Comparison of ENCODE assay signal across 8 mouse cellular contexts in the genomic region with DNA sequence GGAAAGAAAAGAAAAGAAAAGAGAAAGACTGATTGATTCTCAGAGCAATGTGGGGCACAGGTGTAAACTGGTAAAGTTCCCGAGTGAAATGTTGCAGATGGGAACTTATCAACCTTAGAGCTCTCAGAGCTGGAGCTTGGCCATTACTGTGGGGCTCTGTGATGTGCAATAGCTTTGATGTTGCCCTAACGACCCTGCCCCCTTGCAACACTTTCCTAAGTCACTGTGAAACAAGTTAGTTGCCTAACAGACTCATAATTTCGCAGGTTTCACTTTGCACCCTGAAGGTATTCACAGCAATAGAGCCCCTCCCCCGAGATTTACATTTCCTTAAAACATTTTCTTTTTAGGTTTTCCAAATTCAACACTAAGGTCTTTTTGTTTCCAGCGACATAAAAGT. TPM values are rescaled to one million over a fixed set of nuclear protein-coding genes. Genes with fewer than 3 reads are reported as not detected.
DNase-seq lines count a peak whose midpoint lies in the region; ATAC-seq lines count a peak whose summit lies in the region.

A gene (plus strand): TSS at position 387 of the 400 bp plus-strand sequence.

- H3K9me3 ChIP-seq in embryonic facial prominence, embryonic 11.5 days (replicated peaks; ENCODE audit: control insufficient read depth, low read length) = no peaks in the 10 kb centered on the region
- no peaks in the 10 kb centered on the region for H3K9me3 ChIP-seq in heart, embryonic 12.5 days (replicated peaks)
- no peaks in the 10 kb centered on the region for H3K9me3 ChIP-seq in limb, embryonic 11.5 days (ENCODE audit: control insufficient read depth, low read length)
- no peaks in the 10 kb centered on the region for H3K9me3 ChIP-seq in midbrain, embryonic 12.5 days

- peak within 1 kb of the TSS; percentile 37 for H3K4me3 ChIP-seq in embryonic facial prominence, embryonic 11.5 days (ENCODE audit: low read depth, low read length)
- H3K4me3 ChIP-seq in heart, embryonic 12.5 days = peak within 1 kb of the TSS; percentile 65
- peak within 1 kb of the TSS; percentile 45 for H3K4me3 ChIP-seq in limb, embryonic 11.5 days (ENCODE audit: low read depth, low read length)
- H3K4me3 ChIP-seq in midbrain, embryonic 12.5 days = peak within 1 kb of the TSS; percentile 49

- WGBS in embryonic facial prominence, embryonic 11.5 days = under 1% methylated on average over 5 of the region's 5 CpGs
- WGBS in heart, embryonic 12.5 days = 1% methylated on average over 5 of the region's 5 CpGs
- WGBS in limb, embryonic 11.5 days = 2% methylated on average over 5 of the region's 5 CpGs
- WGBS in midbrain, embryonic 12.5 days = 5% methylated on average over 5 of the region's 5 CpGs

- peak within 1 kb of the TSS; percentile 54 for H3K9ac ChIP-seq in embryonic facial prominence, embryonic 11.5 days (replicated peaks; ENCODE audit: low read length)
- peak within 1 kb of the TSS; percentile 72 for H3K9ac ChIP-seq in heart, embryonic 12.5 days
- peak within 1 kb of the TSS; percentile 76 for H3K9ac ChIP-seq in limb, embryonic 11.5 days (ENCODE audit: low read length)
- H3K9ac ChIP-seq in midbrain, embryonic 12.5 days (replicated peaks) = peak within 1 kb of the TSS; percentile 49

- H3K27me3 ChIP-seq in embryonic facial prominence, embryonic 11.5 days (ENCODE audit: control insufficient read depth, insufficient read depth, low read length) = no peaks in the 10 kb centered on the region
- no peaks in the 10 kb centered on the region for H3K27me3 ChIP-seq in heart, embryonic 12.5 days (replicated peaks)
- no peaks in the 10 kb centered on the region for H3K27me3 ChIP-seq in limb, embryonic 11.5 days (ENCODE audit: control insufficient read depth, insufficient read depth, low read length)
- no peaks in the 10 kb centered on the region for H3K27me3 ChIP-seq in midbrain, embryonic 12.5 days

- no peak within 1 kb of the TSS for H3K27ac ChIP-seq in embryonic facial prominence, embryonic 11.5 days (replicated peaks; ENCODE audit: low read depth, low read length)
- H3K27ac ChIP-seq in heart, embryonic 12.5 days (ENCODE audit: poor library complexity, severe bottlenecking) = peak within 1 kb of the TSS; percentile 63
- H3K27ac ChIP-seq in limb, embryonic 11.5 days (replicated peaks; ENCODE audit: low read depth, low read length) = peak within 1 kb of the TSS; percentile 52; the same call in 1 of the 2 replicates
- H3K27ac ChIP-seq in midbrain, embryonic 12.5 days (replicated peaks) = no peak within 1 kb of the TSS

- no peaks in the 10 kb centered on the region for H3K4me1 ChIP-seq in embryonic facial prominence, embryonic 11.5 days (ENCODE audit: control insufficient read depth, insufficient read depth, low read length)
- H3K4me1 ChIP-seq in heart, embryonic 12.5 days (replicated peaks) = peaks cover 20% of the 10 kb centered on the region
- peaks cover 16% of the 10 kb centered on the region; the same call in 1 of the 2 replicates for H3K4me1 ChIP-seq in limb, embryonic 11.5 days (ENCODE audit: control insufficient read depth, insufficient read depth, low read length)
- H3K4me1 ChIP-seq in midbrain, embryonic 12.5 days = 0 out of 2 replicates have a peak, but pooled peaks cover 13% of the 10 kb centered on the region

- ATAC-seq in embryonic facial prominence, embryonic 11.5 days (replicated peaks; ENCODE audit: insufficient number of reproducible peaks, low FRiP score, low TSS enrichment, low read depth) = peak; percentile 17; the same call in 1 of the 2 replicates
- peak; percentile 27; the same call in 1 of the 2 replicates for ATAC-seq in heart, embryonic 12.5 days (ENCODE audit: insufficient number of reproducible peaks, low FRiP score)
- ATAC-seq in limb, embryonic 11.5 days (ENCODE audit: insufficient number of reproducible peaks, low FRiP score, low TSS enrichment, low read depth) = peak; percentile 53
- peak; percentile 43 for ATAC-seq in midbrain, embryonic 12.5 days (ENCODE audit: low FRiP score, low read depth)

- no peaks in the 10 kb centered on the region for H3K36me3 ChIP-seq in embryonic facial prominence, embryonic 11.5 days (replicated peaks; ENCODE audit: control insufficient read depth, insufficient read depth, low read depth, low read length)
- no peaks in the 10 kb centered on the region for H3K36me3 ChIP-seq in heart, embryonic 12.5 days
- no peaks in the 10 kb centered on the region for H3K36me3 ChIP-seq in limb, embryonic 11.5 days (ENCODE audit: control insufficient read depth, insufficient read depth, low read length)
- no peaks in the 10 kb centered on the region for H3K36me3 ChIP-seq in midbrain, embryonic 12.5 days

- peak within 1 kb of the TSS; percentile 46 for H3K4me2 ChIP-seq in embryonic facial prominence, embryonic 11.5 days (ENCODE audit: low read depth, low read length)
- H3K4me2 ChIP-seq in heart, embryonic 12.5 days = peak within 1 kb of the TSS; percentile 88
- H3K4me2 ChIP-seq in limb, embryonic 11.5 days (ENCODE audit: low read depth, severe bottlenecking) = peak within 1 kb of the TSS; percentile 60
- H3K4me2 ChIP-seq in midbrain, embryonic 12.5 days (replicated peaks) = peak within 1 kb of the TSS; percentile 69

- DNase-seq in left cerebral cortex, adult 8-10 months (ENCODE audit: low spot score in 2 of 2) = no peak
- DNase-seq in left cerebral cortex, adult 11 months (ENCODE audit: low spot score) = no peak
- no peak for DNase-seq in embryonic facial prominence, embryonic 11.5 days (ENCODE audit: low spot score)
- DNase-seq in limb, embryonic 11.5 days (ENCODE audit: low spot score) = no peak
- DNase-seq in right cerebral cortex, adult 18-20 months = no peak
- DNase-seq in thymus, postnatal 4 days = no peak

RNA-seq across cellular contexts. Expression of the gene that starts here (rescaled TPM):
- 10 to 100 TPM; 12.8 to 19.0 (median 17.3) TPM for total RNA-seq in left cerebral cortex, adult 8-10 months (2022)
- polyA plus RNA-seq in embryonic facial prominence, embryonic 11.5 days (2014; fragmentation: Nextera tagmentation; extraction: Ambion mirVana) = 93.5 and 93.7 TPM in 2 replicates
- 90.4 and 97.4 TPM in 2 replicates for polyA plus RNA-seq in heart, embryonic 12.5 days (2016; fragmentation: Nextera tagmentation; extraction: Ambion mirVana)
- 102 and 105 TPM in 2 replicates for polyA plus RNA-seq in limb, embryonic 11.5 days (2014; fragmentation: Nextera tagmentation; extraction: Ambion mirVana)
- polyA plus RNA-seq in midbrain, embryonic 12.5 days (2016; fragmentation: Nextera tagmentation; extraction: Ambion mirVana) = 49.2 and 51.9 TPM in 2 replicates

Comparison
In these comparisons a context has a peak if more than half of its experiments do, and no peak if none do; other contexts are left out.
1. H3K27ac ChIP-seq: peak in heart, embryonic 12.5 days (single experiment) and limb, embryonic 11.5 days (single experiment); none in embryonic facial prominence, embryonic 11.5 days (single experiment) and midbrain, embryonic 12.5 days (single experiment).
2. Peak in every context shown above with its lines, with median percentiles within 50 percentile points of each other: ATAC-seq, H3K4me2 ChIP-seq, H3K4me3 ChIP-seq and H3K9ac ChIP-seq.